Mouse (Mus musculus) frontal cortex, adult (tissue): Measurements from ENCODE around the gene Gck.
"Not testable (repeated sequence)": the region's sequence is repeated elsewhere in the genome, so short reads cannot be mapped to it uniquely, and the experiment has no call there.

Experiments
- ATAC-seq: cut with Nextera tagmentation; 2 replicates; pipeline ENCODE4 v1.9.2; 2017; ENCODE audit warnings: mild to moderate bottlenecking, moderate library complexity, mixed read lengths; ENCODE audit not compliant: low TSS enrichment

Gene Gck

DNA sequence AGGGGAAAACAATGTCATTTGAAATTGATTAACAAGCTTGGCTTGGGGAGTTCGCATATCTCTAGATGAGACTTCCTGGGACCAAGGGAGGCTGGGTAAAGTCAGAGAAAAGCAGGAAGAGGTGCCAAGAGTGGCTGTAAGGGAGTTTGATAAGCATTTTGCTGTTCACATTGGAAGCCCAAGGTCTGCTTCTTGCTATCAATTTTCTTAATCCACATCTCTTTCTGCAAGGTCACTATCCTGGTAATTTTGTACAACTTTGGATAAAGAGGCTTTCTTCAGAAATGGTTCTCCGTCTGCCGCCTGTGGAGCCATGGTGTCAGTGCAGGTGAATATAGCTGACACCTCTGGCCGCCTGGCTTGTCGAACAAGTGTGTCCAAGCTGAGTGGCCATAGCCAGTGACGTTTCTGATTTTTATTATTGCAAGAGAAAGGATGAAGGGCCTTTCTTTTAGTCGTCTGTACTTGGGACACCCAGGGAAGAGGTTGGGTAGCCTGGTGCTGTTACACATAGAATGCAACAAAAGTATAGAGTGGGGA is 5.2 kb upstream of the Gck start:
- peak; percentile 39; the same call in 1 of the 2 replicates for ATAC-seq

DNA sequence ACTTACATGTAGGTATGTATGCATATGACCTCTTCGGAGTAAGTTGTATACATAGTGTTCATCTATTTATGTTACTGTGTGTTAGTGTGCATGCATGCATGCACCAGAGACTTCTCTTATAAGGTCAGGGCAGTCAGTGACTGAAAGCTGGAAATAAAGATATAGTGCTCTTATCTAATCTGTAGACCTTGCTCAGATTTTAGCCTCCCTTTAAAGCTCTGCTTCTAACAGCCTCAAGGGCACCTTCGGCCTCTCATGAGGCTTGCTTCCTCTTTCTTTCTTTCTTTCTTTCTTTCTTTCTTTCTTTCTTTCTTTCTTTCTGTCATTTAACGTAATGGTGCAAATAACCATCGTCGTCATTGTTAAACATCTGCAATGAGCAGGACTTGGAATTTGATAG is 4.6 kb upstream of the Gck start:
- ATAC-seq: no peak

DNA sequence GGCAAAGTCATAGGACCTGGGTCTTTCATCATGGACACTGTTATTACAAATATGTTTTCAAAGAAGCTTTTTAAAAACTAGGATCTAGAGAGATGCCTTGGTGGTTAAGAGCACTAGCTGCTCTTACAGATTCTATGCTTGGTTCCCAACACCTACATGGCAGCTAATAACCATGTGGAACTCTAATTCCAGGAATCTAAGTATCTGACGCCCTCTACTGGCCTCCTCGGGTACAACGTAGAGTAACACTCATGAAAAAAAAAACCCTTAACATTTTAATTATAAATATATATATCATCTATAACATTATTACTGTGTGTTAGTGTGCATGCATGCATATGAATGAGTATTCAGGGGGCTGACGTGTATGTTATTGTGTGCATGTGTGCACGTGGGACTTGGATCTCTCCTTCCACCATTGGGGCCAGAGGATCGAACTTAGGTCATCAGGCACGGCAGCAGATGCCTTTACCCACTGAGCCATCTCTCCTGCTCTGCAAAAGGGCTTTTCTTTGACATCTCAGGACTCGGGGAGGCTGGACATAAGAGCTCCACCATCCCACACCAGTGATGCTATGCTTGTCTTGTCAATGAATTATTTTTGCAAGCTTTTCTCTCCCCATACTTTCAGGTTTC is 3.4 kb upstream of the Gck start:
- no peak for ATAC-seq

DNA sequence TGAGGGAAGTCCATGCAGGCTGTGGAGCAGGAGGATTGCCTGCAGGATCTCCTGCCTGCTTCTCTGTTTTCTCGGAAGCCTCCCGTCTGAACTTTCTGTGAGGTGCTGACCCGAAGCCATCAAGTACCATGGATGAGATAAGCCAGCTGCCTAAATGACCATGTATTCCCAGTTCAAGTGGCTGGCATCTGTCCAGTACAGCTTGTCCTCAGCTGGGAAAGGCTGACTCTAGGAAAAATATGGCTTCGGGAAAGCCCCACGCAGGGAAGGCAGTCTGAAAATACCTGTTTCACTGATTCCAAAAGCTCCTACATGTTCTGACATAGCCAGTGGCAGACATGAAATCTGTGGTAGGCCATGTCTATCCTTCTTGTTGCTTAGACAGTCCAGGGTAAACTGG is 2.6 kb upstream of the Gck start:
- ATAC-seq: no peak

DNA sequence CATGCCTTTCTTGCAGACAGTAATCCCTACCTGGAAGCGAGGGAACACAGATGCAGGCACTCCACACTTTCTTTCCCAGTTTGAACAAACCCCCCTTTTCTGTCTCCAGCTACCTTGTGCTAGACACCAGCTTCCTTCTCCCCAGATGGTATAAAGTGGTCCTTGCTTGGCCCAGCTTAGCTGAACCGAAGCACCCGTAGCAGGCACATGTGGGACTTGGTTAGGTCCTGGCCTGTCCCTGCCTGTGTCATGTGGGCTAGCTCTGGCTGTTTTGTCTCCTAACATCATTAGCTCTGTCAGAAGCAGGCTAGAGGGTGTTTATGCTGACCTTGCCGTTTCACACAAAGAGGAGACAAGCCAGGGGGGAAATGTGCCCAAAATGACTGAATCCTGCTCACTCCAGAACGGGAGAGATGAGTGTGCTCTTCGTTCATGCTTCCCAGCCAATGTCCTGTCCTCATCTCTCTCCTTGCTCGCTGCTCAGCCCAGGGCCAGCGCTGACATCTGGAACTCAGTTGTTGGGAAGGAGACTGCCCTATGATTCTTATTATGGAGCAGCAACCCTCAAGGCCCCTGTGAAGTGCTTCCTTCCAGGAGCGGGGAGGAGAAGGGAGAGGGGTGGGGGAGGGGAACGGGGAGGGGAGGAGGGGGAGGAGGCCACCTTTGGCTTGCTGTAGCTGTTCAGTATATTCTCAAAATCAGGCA is 1.2 kb downstream of the Gck start:
- ATAC-seq: no peak

DNA sequence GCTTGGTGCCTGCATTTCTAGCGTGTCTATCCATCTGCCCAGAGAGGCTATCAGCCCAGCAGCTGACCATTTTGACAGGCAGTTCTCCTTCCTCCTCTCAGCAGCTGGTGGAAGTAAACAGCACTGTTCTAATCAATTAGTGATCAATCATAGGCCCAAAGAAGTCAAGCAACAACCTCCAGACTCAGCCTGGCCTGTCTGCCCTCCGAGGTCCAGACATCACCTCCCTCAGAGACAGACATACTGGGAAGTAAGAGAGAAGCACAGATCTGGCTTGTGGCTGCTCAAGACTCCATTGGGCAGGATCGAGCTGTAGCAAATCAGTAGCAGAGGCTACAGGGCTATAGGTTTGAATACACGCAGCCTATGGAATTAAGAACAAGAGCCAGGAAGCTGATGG is 2.1 kb downstream of the Gck start:
- no peak for ATAC-seq

DNA sequence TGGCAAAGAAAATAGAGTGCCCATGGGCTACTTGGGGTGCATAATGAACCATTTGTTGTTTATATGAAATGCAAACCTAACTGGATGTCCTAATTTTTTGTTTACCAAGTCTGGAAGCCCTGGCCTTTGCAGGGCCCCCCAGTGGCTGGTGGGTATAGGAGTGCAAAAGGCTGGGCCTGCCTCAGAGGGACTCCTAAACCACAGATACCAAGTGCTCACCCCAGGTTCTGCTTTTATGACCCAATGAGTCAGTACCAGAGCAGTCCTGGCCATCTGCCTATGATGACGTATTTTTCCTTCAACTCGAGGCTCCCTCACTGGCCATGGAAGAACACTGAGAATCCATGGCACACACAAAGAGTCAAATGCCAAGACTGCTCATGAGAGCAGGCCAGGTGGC is 4.8 kb downstream of the Gck start:
- ATAC-seq: no peak

DNA sequence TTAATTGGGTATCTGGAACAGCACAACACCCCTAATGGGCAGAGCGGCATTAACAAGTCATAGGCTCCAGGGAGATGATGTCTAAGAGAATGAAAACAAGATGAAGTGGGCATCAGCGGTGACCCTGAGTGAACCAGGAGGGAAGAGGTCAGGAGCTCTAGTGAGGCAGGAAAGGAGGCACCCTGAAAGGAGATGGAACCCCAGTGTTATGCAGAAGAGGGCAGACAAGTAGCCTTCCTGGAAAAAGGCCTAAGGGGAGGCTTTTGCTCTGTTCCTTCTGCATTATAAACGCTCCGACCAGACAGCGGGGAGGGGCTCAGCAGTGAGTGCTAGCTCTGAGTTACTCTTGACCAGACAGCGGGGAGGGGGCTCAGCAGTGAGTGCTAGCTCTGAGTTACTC is 6.9 kb downstream of the Gck start:
- ATAC-seq: no peak

DNA sequence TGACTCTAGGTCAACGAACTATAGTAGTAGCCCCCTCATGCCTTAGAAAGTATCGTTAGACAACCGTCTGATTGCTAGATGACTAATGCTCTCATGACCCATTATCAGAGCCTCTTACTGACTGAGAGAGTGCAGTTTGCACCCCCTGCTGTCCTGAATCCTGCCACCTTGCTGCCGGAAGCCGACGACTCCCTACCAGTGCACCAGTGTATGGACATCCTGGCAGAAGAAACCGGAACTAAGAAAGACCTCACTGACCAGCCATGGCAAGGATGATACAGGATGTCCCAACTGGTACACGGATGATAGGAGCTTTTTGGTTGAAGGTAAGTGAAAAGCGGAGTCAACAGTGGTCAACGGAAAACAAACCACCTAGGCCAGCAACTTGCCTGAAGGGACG is 15.3 kb downstream of the Gck start:
- ATAC-seq: not testable (repeated sequence)

DNA sequence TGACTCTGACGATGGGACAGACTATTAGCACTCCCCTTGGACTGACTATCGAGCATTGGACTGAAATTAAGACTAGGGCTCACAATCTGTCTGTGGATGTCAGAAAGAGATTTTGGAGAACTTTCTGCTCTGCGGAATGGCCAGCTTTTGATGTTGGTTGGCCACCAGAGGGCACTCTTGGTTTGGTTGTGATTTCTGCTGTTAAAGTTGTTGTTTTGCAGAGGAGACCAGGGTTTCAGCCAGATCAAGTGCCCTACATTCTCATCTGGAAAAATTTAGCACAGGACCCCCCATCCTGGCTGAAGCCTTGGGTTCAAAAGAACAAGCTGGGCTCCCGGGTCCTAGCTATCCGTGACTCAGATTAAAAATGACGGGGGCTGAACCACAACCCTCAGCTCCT is 17.9 kb downstream of the Gck start:
- ATAC-seq: not testable (repeated sequence)

DNA sequence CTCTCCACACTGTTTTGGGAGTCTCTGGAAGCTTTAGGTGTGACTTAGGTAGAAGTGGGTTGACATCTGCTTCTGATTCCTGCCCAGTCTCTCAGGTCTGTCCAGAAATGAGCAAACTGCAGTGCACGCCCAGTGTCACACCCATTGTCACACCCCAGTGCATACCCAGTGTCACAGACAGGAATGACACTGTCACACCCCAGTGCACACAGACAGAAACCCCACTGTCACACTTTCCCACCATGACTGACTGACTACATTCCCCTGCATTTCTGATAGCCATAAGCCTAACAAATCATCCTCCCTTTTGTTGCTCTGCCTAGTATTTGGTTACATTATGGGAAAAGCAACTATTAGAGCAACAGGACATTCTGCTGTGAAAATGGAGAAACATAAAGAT is 19.3 kb downstream of the Gck start:
- no peak for ATAC-seq

DNA sequence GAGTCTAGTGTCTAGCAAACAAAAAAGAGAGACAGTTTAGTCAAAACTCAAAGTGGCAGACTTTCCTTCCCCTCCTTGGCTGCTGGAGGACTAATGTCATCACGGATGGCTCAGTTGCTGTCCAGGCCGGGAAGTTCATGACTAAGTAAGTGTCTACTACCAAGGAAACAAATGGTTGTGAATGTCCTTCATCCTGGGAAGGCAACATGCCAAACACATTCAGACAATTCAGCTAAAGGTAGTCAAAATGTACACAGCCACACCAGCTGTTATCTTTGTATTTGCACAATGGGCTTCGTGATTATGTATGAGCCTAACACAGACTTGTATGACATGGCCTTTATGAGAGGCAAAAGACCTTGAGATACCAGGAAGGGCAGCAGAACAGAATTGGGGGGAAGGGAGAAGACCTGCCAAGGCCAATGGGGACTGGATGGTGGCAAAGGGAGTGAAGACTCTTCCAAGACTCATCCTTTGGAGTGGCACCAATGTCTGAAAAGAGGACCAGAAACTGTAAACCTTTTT is 23.1 kb downstream of the Gck start:
- no peak for ATAC-seq

DNA sequence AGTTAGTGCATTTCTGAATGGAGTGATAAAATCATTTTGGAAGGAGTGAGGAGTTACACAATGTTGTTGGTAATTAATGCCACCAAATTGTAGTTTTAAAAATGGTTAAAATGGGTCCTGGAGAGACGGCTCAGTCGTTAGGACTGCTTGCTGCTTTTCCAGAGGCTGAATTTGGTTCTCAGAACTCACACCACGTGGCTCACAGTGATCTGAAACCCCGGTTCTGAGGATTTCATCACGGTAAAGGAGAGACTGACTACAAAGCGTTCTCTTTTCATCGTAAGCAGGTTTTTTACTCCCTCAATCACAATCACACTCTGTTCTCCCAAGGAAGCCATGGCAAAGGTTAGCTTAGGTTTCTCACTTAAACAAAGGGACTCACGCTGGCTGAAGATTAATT is 25.2 kb downstream of the Gck start:
- no peak for ATAC-seq

DNA sequence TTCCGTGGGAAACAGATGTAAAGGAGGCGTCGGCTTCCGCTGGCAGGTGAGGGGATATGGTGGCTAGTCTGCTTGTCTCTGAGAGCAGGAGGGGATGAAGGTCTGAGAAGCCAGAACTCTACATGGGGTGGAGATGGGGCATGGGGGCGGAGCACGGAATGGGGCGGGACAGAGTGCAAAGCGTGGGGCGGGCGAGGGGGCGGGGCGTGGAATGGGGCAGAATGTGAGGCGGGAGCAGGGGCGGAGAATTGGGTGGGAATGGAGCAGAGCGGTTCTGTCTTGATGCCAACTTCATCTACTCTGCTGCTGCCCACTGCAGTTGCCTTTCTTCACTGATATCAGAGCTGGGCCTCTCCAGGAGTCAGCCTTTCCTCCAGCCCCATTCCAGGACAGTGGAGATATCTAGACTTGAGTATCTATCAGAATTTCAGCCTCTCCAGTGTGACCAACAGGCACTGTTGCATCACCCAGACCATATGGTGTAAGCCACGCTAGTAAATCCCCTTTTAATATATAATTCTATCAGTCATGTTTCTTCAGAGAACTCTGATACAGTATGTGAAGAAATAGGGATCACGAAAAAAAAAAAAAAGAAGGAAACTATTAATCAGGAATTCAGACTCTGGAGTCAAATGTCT is 29.4 kb downstream of the Gck start:
- ATAC-seq: no peak

DNA sequence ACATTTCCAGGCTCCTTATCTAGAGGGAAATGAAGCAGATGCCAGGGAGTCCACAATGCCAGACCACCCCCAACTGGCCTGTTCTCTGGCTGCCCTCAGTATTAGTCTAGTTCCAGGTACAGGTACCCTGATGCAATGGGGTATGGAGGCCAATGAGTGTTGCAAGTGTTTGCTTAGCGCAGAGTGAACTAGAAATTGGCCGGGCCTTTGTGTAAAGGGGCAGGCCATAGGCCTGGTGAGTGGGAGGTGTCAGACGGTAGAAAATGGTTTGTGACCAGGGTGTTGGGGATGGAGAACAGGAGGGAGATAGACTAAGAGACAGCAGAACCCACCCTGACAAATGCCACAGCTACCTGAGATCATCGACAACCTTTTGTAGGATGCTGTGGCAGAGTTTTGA is 30.3 kb downstream of the Gck start:
- ATAC-seq: no peak

DNA sequence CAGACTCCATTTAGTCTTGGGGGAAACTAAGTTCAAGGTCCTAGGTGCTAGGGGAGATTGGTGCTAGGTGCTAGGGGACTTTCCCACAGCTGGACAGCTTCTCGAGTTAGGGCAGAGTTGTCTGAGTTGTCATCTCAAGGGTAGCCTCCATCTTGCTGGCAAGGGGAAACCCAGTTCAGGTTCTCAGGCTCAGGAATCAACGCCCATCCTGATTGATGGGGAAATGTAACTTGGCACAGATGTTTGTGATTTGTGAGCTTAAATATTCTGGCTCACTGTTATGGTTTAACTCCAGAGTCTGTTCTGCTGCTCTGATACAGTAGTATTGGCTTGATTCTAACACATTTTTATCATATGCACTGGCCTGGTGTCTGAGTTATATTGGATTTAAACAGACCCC is 31.8 kb downstream of the Gck start:
- no peak for ATAC-seq

DNA sequence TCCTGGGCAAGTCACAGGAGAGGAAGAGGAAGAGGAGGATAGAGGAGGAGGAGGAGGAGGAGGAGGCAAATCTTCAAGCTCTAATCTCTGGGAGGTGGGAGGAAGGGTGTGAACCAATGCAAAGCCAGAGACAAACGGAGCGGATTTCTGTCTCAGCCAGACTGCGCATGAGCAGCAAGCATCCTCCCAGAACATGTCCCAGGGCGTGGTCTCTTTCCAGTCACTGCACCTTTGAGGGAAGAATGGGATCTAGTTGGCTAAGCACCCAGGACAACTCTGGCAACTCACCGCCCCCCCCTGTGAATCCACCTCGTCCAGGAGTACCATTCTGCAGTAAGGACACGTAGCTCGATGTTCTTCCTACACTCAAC is 33.7 kb downstream of the Gck start:
- ATAC-seq: 0 out of 2 replicates have a peak, but pooled peaks have one; percentile 17

DNA sequence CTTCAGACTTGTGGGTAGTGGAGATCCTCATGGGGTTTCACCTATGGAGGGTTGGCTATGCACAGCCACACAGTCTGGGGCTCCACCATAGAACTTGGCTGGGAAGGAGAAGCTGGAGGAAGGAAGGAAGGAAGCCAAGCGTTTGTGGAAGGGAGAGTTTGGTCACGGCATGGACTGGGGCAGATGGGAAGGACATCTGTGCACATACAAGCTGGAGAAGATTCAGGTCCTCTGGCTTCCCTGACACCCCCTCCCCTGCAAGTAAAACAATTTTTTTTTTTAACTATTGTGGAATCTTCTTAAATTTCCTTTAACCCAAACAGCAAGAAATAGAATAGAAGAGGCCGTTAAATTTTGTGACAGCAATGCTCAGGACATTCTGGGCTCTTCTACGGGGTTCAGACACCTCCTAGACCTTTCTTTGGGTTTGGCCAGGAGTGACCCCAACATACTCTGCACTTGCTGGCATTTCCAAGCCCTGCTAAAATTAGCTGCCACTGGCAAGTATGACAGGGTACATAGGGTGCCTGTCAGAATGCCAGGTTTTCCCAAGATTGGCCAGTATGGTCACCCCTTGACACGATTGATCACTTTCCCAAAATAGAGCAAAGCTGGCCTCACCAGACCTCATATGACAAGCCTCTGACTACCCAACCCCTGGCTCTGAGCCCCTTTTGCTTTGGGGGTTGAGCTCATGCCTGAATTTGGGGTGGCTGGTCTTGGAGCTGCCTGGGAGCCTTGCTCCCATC is 34.3 kb downstream of the Gck start:
- peak; percentile 42; the same call in 1 of the 2 replicates for ATAC-seq

DNA sequence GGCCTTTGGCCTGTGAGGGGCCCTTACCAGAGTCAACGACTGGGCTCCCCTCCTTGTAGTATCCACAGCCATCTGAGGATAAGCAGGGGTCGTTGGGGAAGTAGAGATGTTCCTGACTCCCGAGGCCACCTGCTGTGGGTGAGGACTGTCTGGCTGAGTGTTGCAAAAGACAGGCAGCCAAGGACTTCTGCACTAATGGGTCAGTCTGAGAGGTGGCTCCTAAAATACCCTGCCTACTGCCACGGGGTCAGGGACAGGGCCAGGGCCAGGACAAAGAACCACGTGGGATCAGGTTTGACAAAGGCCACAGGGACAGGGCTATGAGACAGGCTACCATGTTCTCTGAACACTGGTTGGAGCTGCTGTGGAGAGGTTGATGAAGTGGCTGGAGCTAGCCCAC is 34.9 kb downstream of the Gck start:
- no peak for ATAC-seq

DNA sequence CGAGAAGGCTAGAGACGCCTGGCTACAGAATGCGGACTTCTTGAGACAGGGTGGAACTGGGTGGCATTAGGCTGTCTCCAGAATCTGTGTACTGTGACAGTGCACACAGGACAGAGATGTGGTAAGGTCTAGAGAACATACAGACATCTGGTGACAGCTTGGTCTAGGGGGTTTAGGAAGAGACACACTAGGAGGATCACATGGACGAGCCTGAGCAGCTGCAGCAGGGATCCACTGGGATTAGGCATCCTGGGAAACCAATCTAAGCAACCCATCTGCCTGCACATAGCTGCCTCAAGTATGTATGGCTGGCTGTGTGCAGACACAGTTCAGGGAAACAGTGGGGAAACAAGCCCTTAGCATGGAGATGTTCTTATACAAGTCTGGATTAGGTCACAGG is 35.9 kb downstream of the Gck start:
- 0 out of 2 replicates have a peak, but pooled peaks have one; percentile 22 for ATAC-seq

DNA sequence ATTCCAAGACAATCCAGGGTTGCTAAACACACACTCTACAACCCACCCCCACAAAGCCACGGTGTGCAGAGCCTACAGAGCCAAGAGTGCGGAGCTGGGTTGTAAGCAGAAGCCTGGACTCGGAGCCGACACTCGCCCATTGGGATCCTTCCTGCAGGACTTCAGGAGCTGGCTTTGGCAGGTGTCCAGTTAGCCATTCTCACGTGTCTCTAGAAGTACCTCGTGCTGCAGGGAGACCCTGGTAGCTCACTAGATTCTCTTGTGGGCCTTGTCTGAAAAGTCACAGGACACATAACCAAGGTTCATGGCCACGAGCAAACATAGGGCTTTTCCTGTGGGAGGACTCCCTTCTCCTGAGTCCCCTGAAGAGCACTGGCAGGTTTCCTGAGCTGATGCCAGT is 36.6 kb downstream of the Gck start:
- ATAC-seq: peak; percentile 42; the same call in 1 of the 2 replicates

DNA sequence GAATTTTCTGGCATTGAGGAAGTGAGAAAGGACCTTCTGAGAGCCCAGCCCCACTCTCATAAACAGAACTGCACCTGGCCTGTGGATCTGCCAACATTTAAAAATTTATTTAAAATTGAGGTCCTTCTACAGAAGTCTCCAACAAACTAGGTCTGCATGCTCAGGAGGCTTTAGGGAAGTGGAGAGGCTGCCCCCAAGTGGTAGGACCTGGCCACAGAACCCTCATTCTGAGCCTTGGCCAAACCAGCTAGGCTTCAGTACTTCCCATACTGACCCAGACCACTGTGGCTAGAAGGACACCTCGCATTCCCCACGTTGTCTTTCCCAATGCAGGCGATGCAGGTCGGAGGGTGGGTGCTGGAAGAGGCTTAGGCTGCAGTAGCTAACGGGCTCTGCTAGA is 37.2 kb downstream of the Gck start:
- ATAC-seq: peak; percentile 79
